Mouse (Mus musculus) heart, postnatal 10 days (tissue): ENCODE data around the gene Ddx52. TPM values are rescaled to one million over a fixed set of nuclear protein-coding genes. Genes with fewer than 3 reads are reported as not detected.

ENCODE experiments used
- DNase-seq, 2 experiments: peaks; one replicate each; pipeline ENCODE4 v3.0.0; 2021
- intact Hi-C: fragments of 180-260 bp; cut with DNase I; formaldehyde crosslinking; loops from one replicate; pipeline ENCODE4 v1.15.1; 2025
- total RNA-seq, 2 experiments: library from RNA; stranded (reverse); gene quantifications; 2 replicates each; pipeline ENCODE4 v1.2.3; 2021

The Ddx52 gene
- total RNA-seq, 2 experiments from 2014 or later, result 12.3 to 12.4 TPM

DNA sequence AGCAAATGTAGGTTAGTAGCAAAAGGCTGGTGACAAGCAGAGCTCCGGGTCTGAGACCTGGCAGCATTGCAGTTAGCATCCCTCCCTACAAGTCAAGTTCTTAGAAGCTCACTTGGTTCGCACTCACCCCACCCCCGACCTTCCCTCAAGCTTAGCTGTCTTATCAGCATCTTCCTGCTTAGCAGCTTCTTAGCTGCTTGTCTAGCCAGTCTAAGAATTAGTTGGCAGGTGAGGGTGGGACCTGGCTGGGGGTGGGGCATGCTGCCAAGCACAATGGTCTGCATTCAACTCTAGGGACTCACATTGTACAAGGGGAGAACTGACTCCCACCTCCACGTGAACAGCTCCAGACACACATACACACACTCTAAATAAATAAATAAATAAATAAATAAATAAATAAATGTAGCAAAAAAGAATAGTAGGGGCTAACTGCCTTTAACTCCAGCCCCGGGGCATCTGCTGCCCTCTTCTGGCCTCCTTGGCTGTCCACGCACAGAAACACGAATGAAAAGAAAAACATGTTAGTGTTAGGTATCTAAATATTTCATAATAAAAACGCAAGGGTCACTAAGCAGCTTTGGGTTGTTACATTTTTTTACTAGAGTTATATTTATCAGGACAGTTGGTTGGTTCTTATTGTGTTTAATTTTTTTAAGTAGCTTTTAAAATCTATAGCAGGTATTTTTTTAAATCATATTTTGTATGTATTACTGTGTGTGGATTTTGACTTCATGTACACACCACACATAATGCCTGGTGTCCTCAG, 25.8 kb downstream of the Ddx52 start:
- intact Hi-C loops, result no loop called here
- peak; percentile 6 to 10 for DNase-seq

DNA sequence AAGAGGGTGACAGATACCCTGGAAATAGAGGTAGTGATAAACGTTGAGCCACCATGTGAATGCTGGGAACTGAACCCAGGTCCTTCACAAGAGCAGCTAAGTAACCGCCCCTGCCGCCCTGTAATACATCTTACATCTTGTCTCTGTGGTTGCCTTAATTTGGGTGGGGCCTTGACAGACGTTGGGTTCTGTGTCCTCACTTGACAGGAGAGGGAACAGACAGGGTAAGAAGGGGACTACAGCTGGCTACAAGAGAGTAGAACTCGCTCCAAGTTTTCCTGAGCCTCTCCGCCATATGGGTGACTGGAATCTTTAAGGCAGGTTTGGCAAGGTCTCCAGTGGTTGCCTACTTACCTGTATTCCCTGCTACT, 26.3 kb downstream of the Ddx52 start:
- intact Hi-C loops, result no loop called here
- DNase-seq, result no peak

DNA sequence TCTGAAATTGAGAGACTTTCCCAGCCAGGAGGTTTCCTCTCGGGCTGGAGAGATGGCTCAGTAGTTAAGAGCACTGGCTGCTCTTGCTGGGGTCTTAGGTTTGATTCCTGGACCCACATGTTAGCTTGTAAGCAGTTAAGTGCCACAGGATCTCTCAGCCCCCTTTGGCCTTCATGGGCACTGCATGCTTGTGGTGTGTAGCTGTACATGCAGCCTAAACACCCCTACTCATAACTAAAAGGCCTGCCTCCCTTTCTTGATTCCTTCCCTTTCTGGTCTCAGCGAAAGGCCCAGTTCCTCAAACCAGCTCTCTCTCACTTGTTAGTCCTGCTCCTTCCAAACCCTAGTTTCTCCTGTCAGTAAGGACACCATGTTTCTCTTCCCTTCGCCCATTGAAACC, 27.2 kb downstream of the Ddx52 start:
- no peak for DNase-seq
- intact Hi-C loops, result no loop called here

DNA sequence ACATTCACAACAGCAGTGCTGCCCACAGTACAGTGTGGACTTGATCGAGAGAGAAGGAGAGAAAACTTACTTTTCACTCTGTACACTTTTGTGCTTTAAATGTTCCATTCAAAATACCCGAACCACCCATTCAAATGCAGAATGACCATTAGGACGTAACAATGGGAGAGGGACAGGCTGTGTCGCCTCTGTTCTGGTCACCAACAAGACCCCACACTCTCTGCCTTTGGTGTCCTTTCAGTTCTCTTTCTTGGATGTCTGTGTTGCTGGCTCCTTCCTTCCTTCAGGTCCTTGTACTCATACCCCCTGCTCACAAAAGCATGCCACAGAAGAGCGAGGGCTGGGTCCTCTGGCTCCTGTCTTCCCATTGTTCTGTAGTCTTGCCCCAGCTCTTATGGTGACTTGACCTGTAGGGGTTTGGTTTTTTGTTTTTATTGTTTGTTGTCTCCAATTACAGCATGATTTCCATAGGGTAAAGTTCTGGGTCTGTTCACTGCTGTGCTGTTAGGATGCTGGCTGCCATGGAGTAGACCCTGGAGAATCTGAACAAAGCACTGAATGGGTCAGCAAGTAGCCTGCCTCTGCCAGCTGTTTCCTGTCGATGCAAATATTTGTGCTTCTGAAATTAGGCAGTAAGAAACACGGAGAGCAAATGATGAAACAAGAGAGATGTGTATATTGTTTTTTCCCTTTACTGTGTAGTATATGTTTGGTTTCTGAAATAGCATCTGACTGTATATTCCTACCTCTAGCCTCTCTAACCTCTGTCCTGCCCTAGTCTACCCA, 32.9 kb downstream of the Ddx52 start:
- no peak for DNase-seq
- intact Hi-C loops, result no loop called here

DNA sequence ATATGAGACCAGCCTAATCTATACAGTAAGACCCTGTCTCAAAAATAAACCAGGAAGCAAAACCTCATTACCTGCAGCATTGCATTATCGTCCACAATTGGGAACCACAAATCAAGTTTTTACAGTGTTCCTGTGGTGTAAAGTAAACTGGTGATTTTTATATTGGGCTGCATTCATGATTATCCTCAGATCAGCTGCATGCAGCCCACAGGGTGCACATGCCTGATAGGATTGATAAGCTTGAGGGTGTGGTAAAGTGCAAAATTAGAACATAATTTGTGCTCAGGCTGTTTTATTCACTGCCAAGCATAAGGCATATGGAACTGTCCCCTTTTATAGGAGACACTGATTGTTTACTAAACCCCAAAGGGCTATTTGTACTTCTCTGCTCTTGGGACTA, 33.6 kb downstream of the Ddx52 start:
- intact Hi-C loops, result no loop called here

DNA sequence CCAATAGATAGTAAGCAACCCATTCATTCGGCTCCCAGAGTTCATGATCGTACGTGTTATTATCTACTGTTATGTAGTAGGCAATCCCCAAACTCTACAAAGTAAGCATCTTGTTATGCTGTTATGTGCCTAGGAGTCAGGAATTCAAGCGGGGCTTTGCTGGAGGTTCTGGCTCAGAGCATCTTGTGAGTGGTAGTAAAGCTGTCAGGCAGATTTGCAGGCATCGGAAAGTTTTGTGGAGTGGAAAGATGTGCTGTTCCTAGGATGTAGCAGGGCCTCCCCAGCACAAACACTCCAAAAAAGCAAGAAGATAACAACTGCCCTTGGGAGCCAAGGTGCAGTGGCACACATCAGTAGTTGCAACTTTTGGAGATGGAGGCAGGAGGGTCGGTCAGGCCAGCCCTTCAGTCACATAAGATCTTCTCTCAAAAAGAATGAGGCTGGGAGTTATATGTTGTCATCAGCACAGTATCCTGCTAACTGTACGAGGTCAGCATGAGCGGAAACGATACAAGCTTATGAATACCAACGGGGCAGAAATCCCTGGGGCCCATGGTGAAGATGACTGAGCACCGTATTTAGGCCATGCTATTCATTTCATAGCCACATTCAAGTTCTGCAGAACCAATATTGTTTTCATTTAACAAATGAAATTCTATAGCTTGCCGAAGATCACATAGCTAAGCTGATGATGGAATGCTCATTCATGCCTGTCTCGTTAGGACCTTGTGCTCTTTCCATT, 34.5 kb downstream of the Ddx52 start:
- intact Hi-C loops, result no loop called here

More for the DNA sequence above, 33.6 kb downstream of the Ddx52 start:
- DNase-seq, result no peak

DNA sequence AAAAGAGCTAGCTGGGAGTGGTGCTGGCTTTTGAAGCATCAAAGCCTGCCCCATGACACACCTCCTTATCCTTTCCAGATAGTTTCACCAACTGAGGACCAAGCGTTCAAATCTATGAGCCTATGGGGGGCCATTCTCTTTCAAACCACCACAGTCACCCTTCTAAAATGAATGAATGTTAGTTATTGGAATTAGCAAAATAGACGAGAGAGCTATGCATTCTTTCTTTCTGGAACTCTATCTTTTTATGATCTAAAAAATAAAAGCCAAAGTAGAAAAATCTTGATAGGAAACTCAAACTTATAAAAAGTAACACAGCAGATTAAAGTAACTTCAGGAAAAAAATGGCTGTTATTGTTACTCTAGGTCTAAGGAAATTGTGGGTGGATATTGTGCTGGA, 35.9 kb downstream of the Ddx52 start:
- intact Hi-C loops, result no loop called here

More for the DNA sequence above, 34.5 kb downstream of the Ddx52 start:
- DNase-seq, result no peak

DNA sequence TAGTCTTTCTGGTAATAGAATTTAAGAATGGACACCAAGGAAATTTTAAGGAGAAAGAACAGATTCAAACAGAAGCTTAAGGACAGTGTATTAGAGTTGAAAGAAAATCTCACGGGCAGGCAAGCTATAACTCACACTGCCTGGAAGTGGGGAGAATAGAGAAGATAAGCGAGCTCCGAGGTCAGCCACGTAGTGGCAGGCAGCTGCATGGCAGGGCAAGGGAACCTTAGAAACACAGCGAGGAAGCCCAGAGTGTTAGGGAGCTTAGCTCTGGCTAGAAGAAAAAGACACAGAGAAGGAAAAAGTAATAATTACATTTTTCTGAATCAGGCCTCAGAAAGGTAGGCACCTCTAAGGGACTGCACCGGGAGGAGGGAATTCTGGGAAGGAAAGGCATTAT, 38.1 kb downstream of the Ddx52 start:
- no peak for DNase-seq
- intact Hi-C loops, result no loop called here

More for the DNA sequence above, 35.9 kb downstream of the Ddx52 start:
- DNase-seq, result no peak

DNA sequence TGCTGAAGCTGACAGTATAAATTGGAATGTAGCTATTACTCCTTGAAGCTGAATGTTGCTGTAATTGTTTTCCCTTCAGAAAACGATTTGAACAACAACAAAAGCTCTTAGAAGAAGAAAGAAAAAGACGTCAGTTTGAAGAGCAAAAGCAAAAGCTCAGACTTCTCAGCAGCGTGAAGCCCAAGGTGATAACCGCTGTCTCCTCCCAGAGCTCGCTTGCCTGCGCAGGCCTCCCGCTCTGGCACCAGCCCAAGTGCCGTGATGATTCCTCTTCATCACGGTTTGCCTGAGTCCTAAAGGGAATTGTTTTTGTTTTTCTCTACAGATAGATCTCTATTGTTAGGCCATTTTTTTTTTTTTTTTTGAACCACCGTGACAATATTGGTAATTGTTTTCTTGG, 39.5 kb downstream of the Ddx52 start:
- intact Hi-C loops, result no loop called here
- DNase-seq, result no peak

DNA sequence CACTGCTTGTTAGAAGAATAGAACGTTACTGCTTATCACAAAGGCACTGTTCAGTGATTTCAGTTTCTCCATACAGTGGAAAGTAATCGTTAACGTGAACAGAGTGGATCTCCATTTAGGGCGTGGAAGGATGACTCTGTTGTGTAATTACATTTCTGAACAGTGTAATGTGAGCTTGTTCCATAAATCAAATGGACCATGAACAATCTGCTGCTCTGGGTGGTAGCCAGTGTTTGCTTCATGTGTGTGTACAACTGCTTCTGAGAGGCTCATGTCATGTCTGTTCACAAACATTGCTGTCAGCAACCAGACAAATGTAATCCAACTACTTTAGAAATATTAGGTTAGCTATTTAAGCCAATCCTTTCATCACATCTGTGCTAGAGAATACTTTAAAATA, 49.8 kb downstream of the Ddx52 start:
- intact Hi-C loops, result no loop called here
- DNase-seq, result no peak

DNA sequence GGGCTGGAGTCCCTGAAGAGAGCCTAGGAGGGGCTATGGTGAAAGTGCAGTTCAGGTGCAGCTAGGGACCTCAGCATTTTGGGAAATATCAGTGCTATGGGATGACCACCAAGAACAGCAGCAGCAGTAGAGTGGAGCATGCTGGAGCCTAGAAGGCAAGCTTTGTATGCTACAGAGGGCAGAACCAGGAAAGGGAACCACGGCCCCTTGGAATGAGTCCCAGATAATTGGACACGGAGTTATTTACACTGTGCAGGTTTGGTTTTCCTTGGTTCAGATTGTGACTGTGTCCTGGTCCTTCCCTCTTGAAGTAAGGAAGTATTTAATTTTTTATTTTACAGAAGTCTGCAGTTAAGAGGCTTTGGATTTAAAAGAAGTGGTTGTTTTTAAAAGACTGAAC, 51.6 kb downstream of the Ddx52 start:
- intact Hi-C loops, result no loop called here
- DNase-seq, result peak; percentile 29 to 32

DNA sequence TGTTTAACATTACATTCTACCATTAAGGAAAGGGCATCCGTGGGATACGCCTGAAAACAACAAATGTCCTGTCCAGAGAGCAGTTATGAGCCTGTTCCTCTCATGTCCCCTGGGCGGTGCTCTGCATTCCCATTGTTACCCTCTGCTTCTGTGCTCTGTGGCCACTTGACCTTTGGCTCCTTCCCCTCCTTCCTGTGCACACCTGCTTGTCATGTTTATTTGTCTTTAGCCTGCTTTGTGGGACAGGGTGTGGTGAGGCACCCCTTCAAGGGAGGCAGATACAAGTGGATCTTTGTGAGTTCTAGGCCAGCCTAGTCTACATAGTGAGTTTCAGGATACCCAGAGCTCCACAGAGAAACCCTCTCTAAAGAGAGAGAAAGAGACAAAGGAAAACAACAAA, 52.6 kb downstream of the Ddx52 start:
- intact Hi-C loops, result no loop called here

DNA sequence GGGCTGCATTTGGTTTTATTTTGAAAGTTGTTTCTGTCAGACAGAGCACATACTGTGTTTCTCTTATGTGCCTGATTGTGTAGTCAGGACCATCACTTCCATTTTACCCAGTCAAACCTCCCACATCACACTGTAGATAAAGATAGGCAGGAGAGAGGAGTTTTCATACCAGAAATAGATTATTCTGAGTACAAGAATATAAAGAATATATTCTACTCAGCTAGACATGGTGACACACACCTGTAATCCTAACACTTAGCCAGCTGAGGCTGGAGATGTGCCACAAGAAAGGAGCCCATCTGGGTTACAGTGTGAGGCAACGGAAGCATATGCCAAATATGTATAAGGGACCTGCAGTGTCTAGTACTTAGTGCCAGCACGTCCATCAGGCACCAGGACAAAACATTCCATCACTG, 53.7 kb downstream of the Ddx52 start:
- intact Hi-C loops, result no loop called here
- DNase-seq, result no peak

More for the DNA sequence above, 52.6 kb downstream of the Ddx52 start:
- DNase-seq, result no peak

DNA sequence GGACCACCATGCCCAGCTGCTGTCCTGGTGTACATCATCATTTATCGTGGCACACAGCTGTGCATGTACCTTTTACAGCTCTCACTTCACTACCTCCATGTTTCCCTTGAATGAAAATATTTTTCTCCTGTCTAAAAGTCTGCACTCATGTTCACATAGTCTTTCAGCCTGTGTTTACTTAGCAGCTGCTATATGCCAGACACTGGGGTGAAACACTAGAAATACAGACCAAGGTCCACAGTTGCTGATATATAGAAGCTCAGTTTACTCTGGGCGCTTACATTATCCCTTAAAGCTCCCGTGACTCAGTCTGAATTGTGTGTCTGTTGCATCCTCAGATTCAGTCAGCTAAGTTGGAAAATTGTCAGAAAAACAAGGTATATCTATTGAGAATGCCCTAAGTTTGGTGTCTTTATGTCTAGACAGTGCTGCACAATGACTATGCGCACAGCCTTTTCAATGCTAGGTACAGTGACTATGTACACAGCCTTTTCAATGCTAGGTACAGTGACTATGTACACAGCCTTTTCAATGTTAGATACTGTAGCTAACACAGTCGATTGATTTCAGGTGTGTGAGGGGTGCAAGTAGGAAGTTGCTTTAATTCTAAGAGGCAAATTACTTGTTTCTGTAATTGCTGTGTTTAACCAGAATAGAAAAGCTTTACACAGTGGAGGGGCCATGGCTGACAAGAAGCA, 55.5 kb downstream of the Ddx52 start:
- intact Hi-C loops, result no loop called here
- DNase-seq, result no peak

DNA sequence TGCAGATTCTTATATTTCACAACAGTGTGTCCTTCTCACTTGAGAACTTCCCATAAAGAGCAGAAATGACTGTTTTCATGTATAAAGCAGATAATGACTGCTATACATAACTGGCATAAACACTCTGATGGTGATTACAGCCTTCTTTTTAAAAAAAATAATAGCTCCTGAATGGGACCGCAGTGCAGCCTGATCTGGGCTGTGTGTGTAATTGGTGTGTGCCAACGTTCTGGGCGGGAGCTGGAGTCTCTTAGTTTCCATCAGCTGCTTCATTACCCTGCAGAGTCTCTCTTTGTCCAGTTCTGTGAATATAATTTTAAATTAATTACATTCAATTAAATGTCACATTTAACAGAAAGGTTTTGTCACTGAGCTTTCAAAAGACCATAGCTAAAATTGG, 57.1 kb downstream of the Ddx52 start:
- intact Hi-C loops, result no loop called here
- no peak for DNase-seq

DNA sequence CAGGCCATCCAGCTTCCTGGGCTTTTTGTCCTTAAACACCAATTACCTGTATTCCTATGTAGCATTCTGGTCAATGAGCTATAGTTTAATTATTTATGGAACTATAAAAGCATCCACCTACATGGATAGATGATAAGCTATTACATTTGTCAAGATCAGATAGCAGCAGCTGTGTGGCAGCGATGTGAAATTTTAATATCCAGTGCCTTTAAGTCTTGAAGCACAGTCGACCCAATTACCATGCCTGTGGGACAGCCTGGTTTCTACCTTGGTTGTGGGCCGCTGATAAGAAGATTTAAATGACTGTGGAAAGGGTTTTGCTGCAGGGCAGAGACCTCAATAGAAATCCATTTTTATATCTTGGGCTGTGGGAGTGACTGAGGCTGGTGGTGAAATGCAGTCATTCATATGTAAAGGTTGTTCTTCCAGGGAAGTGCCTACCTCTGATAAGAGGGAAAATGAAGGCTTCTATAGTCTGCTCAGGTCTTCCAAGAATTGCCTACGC, 57.6 kb downstream of the Ddx52 start:
- intact Hi-C loops, result no loop called here
- no peak for DNase-seq

DNA sequence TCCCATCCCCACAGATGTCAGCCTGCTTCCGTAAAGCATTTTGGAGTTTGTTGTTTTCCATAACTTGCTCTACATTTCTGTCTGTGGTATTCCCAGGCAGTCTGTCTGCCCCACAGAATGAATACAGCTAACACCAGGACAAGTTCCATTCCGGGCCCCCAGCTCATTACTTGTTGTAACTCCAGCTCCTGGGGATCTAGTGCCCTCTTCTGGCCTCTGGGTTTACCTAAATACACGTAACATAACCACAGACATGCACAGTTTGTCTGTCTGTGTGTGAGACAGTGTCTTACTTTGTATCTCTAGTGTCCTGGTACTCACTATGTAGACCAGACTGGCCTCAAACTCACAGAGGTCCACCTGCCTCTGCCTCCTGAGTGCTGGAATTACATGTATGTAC, 59.4 kb downstream of the Ddx52 start:
- intact Hi-C loops, result no loop called here
- DNase-seq, result no peak

DNA sequence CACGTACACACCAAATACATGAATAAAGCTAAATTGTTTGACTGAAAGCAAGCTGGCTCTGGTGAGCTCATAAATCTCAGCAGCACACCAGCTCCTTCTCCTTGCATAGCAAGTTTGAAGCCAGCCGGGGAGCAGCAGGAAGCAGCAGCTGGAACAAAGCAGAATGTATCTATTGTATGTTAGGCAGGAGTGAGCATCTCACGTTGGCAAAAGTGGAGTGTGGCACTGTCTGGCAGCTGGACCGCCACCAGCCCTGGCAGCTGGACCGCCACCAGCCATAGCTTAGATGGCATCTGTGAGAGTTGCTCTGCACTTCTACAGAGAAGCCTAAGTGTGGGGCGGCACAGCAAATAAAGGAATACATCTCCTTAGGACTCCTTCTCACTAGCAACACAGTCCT, 62.1 kb downstream of the Ddx52 start:
- no peak for DNase-seq
- intact Hi-C loops, result no loop called here

DNA sequence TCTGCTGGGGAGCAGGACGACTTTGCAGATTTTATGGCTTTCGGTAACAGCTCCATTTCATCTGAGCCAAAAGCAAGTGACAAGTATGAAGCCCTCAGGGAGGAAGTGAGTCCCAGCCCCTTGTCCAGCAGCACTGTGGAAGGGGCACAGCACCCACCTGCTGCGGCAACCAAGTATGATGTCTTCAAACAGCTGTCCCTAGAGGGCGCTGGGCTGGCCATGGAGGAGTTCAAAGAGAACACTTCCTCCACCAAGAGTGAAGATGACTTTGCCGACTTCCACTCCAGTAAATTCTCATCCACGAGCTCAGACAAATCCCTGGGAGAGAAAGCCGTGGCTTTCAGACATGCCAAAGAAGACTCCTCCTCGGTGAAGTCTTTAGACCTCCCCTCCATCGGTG, 67.1 kb downstream of the Ddx52 start:
- intact Hi-C loops, result no loop called here
- no peak for DNase-seq

DNA sequence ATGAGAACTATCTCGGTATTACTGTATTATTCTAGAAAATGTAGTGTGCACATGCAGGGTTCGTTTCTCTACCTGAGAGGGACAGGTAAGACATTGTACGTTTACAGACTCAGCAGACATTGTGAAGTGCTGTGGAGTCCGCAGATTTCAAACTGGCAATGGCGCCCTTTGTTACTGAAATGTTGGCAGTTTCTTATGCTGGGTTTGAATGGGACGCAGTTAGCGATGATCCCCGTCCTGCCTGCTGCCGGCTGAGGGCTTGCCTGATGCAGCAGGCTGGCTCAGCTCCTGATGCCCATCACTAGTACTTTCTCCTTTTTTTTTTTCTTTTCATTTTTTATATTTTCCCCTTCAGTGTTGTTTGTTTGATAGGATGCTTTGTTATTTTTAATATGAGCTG, 68.5 kb downstream of the Ddx52 start:
- intact Hi-C loops, result no loop called here
- no peak for DNase-seq

DNA sequence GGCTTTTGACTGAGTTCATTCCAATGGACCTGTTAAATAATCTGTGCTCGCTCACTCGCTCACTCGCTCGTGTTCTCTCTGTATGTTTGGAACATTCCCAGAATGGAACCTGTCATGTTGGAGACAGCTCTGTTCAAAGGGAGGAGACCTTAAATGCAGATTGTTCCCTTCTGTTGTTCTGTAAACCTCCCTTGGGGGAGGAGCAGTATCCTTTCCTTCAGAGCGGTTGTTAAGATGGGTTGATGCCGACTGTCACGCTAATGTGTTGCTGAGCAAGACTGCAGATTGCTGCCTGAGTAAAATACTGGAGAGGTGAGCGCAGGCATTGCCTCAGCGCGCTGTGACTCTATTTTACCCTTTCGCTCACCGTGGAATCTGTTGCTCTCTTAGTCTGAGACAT, 69.2 kb downstream of the Ddx52 start:
- intact Hi-C loops, result no loop called here
- no peak for DNase-seq
